Mouse (Mus musculus) intestine, embryonic 16.5 days (tissue): ENCODE results near the gene Sec14l1. TPM values are rescaled to one million over a fixed set of nuclear protein-coding genes. Genes with fewer than 3 reads are reported as not detected.

ENCODE experiments used
- ATAC-seq: fragments of 200-750 bp; cut with Nextera tagmentation; 2 replicates; pipeline ENCODE4 v1.8.0; 2017; ENCODE audit warnings: moderate TSS enrichment, moderate library complexity
- H3K27ac ChIP-seq: fragments of 300-500 bp; sonication (generic); 2 replicates; pipeline ENCODE4 v1.5.1; 2014; ENCODE audit warnings: mild to moderate bottlenecking, low read length
- H3K27me3 ChIP-seq: fragments of 300-500 bp; sonication (generic); replicated peaks from 2 replicates; pipeline ENCODE4 v1.6.1; 2014; ENCODE audit warnings: low read length, control low read depth, mixed read lengths; ENCODE audit not compliant: control insufficient read depth, insufficient read depth
- H3K36me3 ChIP-seq: fragments of 300-500 bp; sonication (generic); 2 replicates; pipeline ENCODE4 v1.6.1; 2014; ENCODE audit warnings: low read length, control low read depth; ENCODE audit not compliant: control insufficient read depth, insufficient read depth
- H3K4me1 ChIP-seq: fragments of 300-500 bp; sonication (generic); 2 replicates; pipeline ENCODE4 v1.6.1; 2014; ENCODE audit warnings: low read length, control low read depth, mixed read lengths; ENCODE audit not compliant: control insufficient read depth, insufficient read depth
- H3K4me2 ChIP-seq: fragments of 300-500 bp; sonication (generic); 2 replicates; pipeline ENCODE4 v1.6.1; 2014; ENCODE audit warnings: low read depth, low read length, control low read depth
- H3K4me3 ChIP-seq: fragments of 300-500 bp; sonication (generic); 2 replicates; pipeline ENCODE4 v1.5.1; 2014; ENCODE audit warnings: mild to moderate bottlenecking, low read length
- H3K9ac ChIP-seq: fragments of 300-500 bp; sonication (generic); 2 replicates; pipeline ENCODE4 v1.6.1; 2014; ENCODE audit warnings: low read depth, low read length
- H3K9me3 ChIP-seq: fragments of 300-500 bp; sonication (generic); 2 replicates; pipeline ENCODE4 v1.6.1; 2016; ENCODE audit warnings: low read length, control low read depth; ENCODE audit not compliant: control insufficient read depth
- WGBS: fragments of 180-500 bp; shearing (Covaris S2); extraction: QIAGEN DNeasy Blood & Tissue Kit; methylation state at CpG from one replicate; pipeline ENCODE4 v1.1.7; 2014; 5-methylcytosine and 5-hydroxymethylcytosine counted together
- microRNA-seq: library from miRNA; unstranded; fragments of <30 nt; microRNA quantifications from one replicate; pipeline ENCODE4, GENCODE M21; 2016
- polyA plus RNA-seq: library from polyadenylated mRNA; unstranded; fragments of >200 nt; fragmentation: Nextera tagmentation; extraction: Ambion mirVana; gene quantifications from 2 replicates; pipeline ENCODE4 v1.2.1, GENCODE M21; 2015

The Sec14l1 gene
- polyA plus RNA-seq, 1 experiment from 2014 or later = 28.5 TPM

- WGBS = 67% methylated on average over 6 of the region's 6 CpGs
- H3K4me3 ChIP-seq = no peak overlapping the region
- peak; percentile 83 for ATAC-seq
Observed at GRCm38 (mm10) chr11:117205042-117205441, 90.1 kb downstream of the Sec14l1 start.

GRCm38 (mm10) chr11:117205447-117205846, 90.5 kb downstream of the Sec14l1 start:
- H3K27me3 ChIP-seq = no peaks in the 10 kb centered on the region
- H3K4me2 ChIP-seq = no peak overlapping the region
- H3K27ac ChIP-seq = peak overlapping the region; percentile 83; the same call in 1 of the 2 replicates
- H3K36me3 ChIP-seq = no peaks in the 10 kb centered on the region
- H3K9me3 ChIP-seq = no peaks in the 10 kb centered on the region
- no peak overlapping the region for H3K4me3 ChIP-seq
- peak; percentile 53; the same call in 1 of the 2 replicates for ATAC-seq
- 0 out of 2 replicates have a peak overlapping the region, but pooled peaks have one; percentile 44 for H3K9ac ChIP-seq
- H3K4me1 ChIP-seq = peaks cover 29% of the 10 kb centered on the region
- WGBS = 72% methylated on average over 9 of the region's 9 CpGs

More at GRCm38 (mm10) chr11:117205042-117205441, 90.1 kb downstream of the Sec14l1 start:
- peaks cover 31% of the 10 kb centered on the region for H3K4me1 ChIP-seq
- H3K4me2 ChIP-seq = no peak overlapping the region; the same call in 1 of the 2 replicates
- H3K36me3 ChIP-seq = no peaks in the 10 kb centered on the region
- H3K9me3 ChIP-seq = no peaks in the 10 kb centered on the region
- H3K27me3 ChIP-seq = no peaks in the 10 kb centered on the region
- peak overlapping the region; percentile 44 for H3K9ac ChIP-seq
- peak overlapping the region; percentile 83 for H3K27ac ChIP-seq

GRCm38 (mm10) chr11:117207436-117207835, 92.5 kb downstream of the Sec14l1 start:
- ATAC-seq = no peak
- Histone ChIP-seq H3K27ac (no peak overlapping the region), H3K9ac (no peak overlapping the region), H3K4me1 (peaks cover 21% of the 10 kb centered on the region), H3K4me3 (no peak overlapping the region), H3K9me3 (no peaks in the 10 kb centered on the region), H3K27me3 (no peaks in the 10 kb centered on the region), H3K36me3 (no peaks in the 10 kb centered on the region), H3K4me2 (no peak overlapping the region)
- 82% methylated on average over 5 of the region's 5 CpGs for WGBS

GRCm38 (mm10) chr11:117208151-117208673, 93.2 kb downstream of the Sec14l1 start:
- Histone ChIP-seq H3K27ac (no peak overlapping the region), H3K4me3 (no peak overlapping the region), H3K4me2 (no peak overlapping the region), H3K27me3 (no peaks in the 10 kb centered on the region), H3K9ac (no peak overlapping the region), H3K4me1 (peaks cover 22% of the 10 kb centered on the region), H3K9me3 (no peaks in the 10 kb centered on the region), H3K36me3 (no peaks in the 10 kb centered on the region)
- no peak for ATAC-seq
- WGBS = 74% methylated on average over 8 of the region's 8 CpGs

Small RNA genes lying within 50 kb of the gene (microRNA-seq; reads per million reads assigned to microRNA genes)
- not detected for gene Gm24323
- 1.8 reads per million for gene Mir6516

Other genes starting within 250 kb of the Sec14l1 start
- gene Mgat5b, start 196.3 kb upstream of the Sec14l1 start, polyA plus RNA-seq = 0.54 and 0.55 TPM in 2 replicates
- 183 and 191 TPM in 2 replicates for gene Sept9, start 84.5 kb downstream of the Sec14l1 start, polyA plus RNA-seq